Mouse (Mus musculus): ENCODE results near the gene Foxf2. TPM values are rescaled to one million over a fixed set of nuclear protein-coding genes. Genes with fewer than 3 reads are reported as not detected.

Foxf2 gene
- polyA plus RNA-seq, 2 experiments: 5.0 to 12.8 TPM

DNA sequence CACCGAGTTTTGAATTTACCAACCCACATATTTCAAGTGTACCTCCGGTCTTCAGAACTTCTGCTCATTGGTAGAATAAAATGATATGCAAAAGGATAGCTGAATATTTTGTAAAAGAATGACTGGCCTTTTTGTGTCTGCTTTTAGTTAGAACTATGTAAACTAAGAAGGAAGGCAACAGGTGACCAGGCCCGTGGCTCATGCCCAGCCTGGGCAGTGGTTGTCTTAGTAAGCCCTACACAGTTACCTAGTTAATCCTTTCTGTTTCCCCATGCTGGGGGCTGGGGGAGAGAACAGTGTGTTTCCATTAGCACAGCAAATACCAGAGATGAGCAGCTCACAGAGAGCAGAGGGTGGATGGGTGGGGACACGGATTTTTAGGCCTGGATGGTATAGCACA lies 7.6 kb downstream of the Foxf2 start:
- no peak overlapping the region for H3K9ac ChIP-seq (ENCODE audit: low read depth, low read length, severe bottlenecking)
- 68% methylated on average over 4 of the region's 4 CpGs for WGBS
- peaks cover 9% of the 10 kb centered on the region; the same call in 1 of the 2 replicates for H3K4me1 ChIP-seq (ENCODE audit: control insufficient read depth, insufficient read depth, low read length)
- ATAC-seq (ENCODE audit: low FRiP score, low read depth): no peak
- no peak overlapping the region for H3K27ac ChIP-seq (replicated peaks; ENCODE audit: low read depth, low read length)
- no peaks in the 10 kb centered on the region for H3K9me3 ChIP-seq (ENCODE audit: control insufficient read depth, low read length)
- no peak overlapping the region for H3K4me3 ChIP-seq (replicated peaks; ENCODE audit: low read length)
- no peaks in the 10 kb centered on the region for H3K36me3 ChIP-seq (ENCODE audit: control insufficient read depth, insufficient read depth, low read length)
- no peak for TF ChIP-seq POLR2A (IDR thresholded peaks at IDR 0.05; ENCODE audit: borderline replicate concordance, extremely low read depth, insufficient read depth, insufficient read length)
- H3K27me3 ChIP-seq (ENCODE audit: control insufficient read depth, insufficient read depth, low read length): peaks cover 41% of the 10 kb centered on the region
- no peak for DNase-seq (ENCODE audit: low spot score)
- H3K4me2 ChIP-seq (replicated peaks; ENCODE audit: low read depth, low read length, severe bottlenecking): no peak overlapping the region

DNA sequence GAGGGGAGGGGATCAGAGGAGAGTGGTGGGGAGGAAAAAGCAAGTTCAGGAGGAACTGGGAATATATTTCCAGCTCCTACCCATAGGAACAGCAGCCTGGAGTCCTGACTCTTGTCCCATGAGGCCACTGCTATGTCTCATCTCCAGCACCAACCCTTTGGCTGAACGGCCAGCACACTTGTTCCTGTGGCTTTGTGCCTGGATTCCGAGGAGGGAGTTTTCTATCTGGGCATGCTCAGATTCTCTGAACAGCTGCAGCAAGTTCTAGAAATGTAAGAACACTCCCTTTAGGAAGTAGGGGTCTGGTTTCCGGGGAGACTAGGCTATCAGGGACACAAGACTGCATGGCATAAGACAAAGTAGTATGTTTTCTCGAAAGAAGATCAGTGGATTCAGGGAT lies 9.9 kb downstream of the Foxf2 start:
- Histone ChIP-seq H3K36me3 (ENCODE audit: control insufficient read depth, insufficient read depth, low read length) (no peaks in the 10 kb centered on the region), H3K9ac (ENCODE audit: low read depth, low read length, severe bottlenecking) (no peak overlapping the region), H3K4me1 (ENCODE audit: control insufficient read depth, insufficient read depth, low read length) (no peaks in the 10 kb centered on the region), H3K27ac (replicated peaks; ENCODE audit: low read depth, low read length) (no peak overlapping the region), H3K9me3 (ENCODE audit: control insufficient read depth, low read length) (no peaks in the 10 kb centered on the region), H3K4me2 (replicated peaks; ENCODE audit: low read depth, low read length, severe bottlenecking) (no peak overlapping the region), H3K4me3 (replicated peaks; ENCODE audit: low read length) (no peak overlapping the region), H3K27me3 (ENCODE audit: control insufficient read depth, insufficient read depth, low read length) (peaks cover 18% of the 10 kb centered on the region)
- ATAC-seq (ENCODE audit: low FRiP score, low read depth) (no peak), DNase-seq (ENCODE audit: low spot score) (no peak)
- WGBS: 55% methylated on average over 4 of the region's 4 CpGs
- no peak for TF ChIP-seq POLR2A (IDR thresholded peaks at IDR 0.05; ENCODE audit: borderline replicate concordance, extremely low read depth, insufficient read depth, insufficient read length)

- 81% methylated on average over 5 of the region's 5 CpGs for WGBS
- no peaks in the 10 kb centered on the region; the same call in 1 of the 2 replicates for H3K9me3 ChIP-seq (ENCODE audit: control insufficient read depth, low read length)
- H3K9ac ChIP-seq (ENCODE audit: low read depth, low read length, severe bottlenecking): no peak overlapping the region
- H3K27me3 ChIP-seq (ENCODE audit: control insufficient read depth, insufficient read depth, low read length): no peaks in the 10 kb centered on the region
- H3K27ac ChIP-seq (replicated peaks; ENCODE audit: low read depth, low read length): no peak overlapping the region
- H3K4me3 ChIP-seq (replicated peaks; ENCODE audit: low read length): no peak overlapping the region
- ATAC-seq (ENCODE audit: low FRiP score, low read depth) (no peak), DNase-seq (ENCODE audit: low spot score) (no peak)
- H3K4me2 ChIP-seq (replicated peaks; ENCODE audit: low read depth, low read length, severe bottlenecking): no peak overlapping the region
- no peaks in the 10 kb centered on the region for H3K36me3 ChIP-seq (ENCODE audit: control insufficient read depth, insufficient read depth, low read length)
- TF ChIP-seq POLR2A (IDR thresholded peaks at IDR 0.05; ENCODE audit: borderline replicate concordance, extremely low read depth, insufficient read depth, insufficient read length): no peak
- H3K4me1 ChIP-seq (ENCODE audit: control insufficient read depth, insufficient read depth, low read length): no peaks in the 10 kb centered on the region
Measured at GRCm38 (mm10) chr13:31641517-31641916, 15.9 kb downstream of the Foxf2 start.

DNA sequence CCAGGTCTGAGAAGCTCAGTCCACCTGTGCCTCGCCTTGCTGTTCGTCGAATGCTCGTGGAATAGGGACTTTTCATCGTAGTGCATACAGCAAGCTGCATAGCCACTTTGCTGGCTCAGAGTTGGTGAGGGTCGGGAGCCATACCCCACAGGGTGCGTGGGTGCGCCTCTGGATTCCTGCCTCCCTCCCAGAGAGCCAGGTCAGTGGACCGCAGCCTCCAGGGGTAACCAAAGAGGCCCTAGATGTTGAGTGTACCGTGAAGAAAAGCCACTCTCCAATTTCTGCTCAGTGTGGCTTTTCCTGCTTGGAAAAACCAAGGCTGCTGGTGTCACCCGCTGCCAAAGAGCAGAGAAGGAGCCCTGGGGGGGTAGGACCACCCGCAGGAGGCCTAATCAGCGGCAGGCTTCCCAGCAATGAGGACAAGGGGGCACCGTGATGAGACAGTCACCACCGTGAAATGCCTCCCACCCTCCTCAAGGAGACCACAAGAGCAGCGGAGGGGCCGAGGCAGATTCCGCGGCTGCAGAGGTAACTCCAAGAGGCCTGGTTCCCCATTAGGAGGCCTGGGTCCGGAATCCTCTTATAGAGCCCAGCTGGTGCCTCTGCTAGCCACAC lies 26.6 kb downstream of the Foxf2 start:
- no peak for DNase-seq (ENCODE audit: low spot score)
- Histone ChIP-seq H3K9me3 (ENCODE audit: control insufficient read depth, low read length) (no peaks in the 10 kb centered on the region), H3K4me2 (replicated peaks; ENCODE audit: low read depth, low read length, severe bottlenecking) (no peak overlapping the region), H3K36me3 (ENCODE audit: control insufficient read depth, insufficient read depth, low read length) (no peaks in the 10 kb centered on the region), H3K27ac (replicated peaks; ENCODE audit: low read depth, low read length) (no peak overlapping the region), H3K27me3 (ENCODE audit: control insufficient read depth, insufficient read depth, low read length) (no peaks in the 10 kb centered on the region), H3K4me3 (replicated peaks; ENCODE audit: low read length) (no peak overlapping the region), H3K9ac (ENCODE audit: low read depth, low read length, severe bottlenecking) (no peak overlapping the region), H3K4me1 (ENCODE audit: control insufficient read depth, insufficient read depth, low read length) (no peaks in the 10 kb centered on the region)
- no peak for TF ChIP-seq POLR2A (IDR thresholded peaks at IDR 0.05; ENCODE audit: borderline replicate concordance, extremely low read depth, insufficient read depth, insufficient read length)
- 78% methylated on average over 20 of the region's 20 CpGs for WGBS
- no peak for ATAC-seq (ENCODE audit: low FRiP score, low read depth)

- no peak overlapping the region for H3K9ac ChIP-seq (ENCODE audit: low read depth, low read length, severe bottlenecking)
- TF ChIP-seq POLR2A (IDR thresholded peaks at IDR 0.05; ENCODE audit: borderline replicate concordance, extremely low read depth, insufficient read depth, insufficient read length): no peak
- H3K36me3 ChIP-seq (ENCODE audit: control insufficient read depth, insufficient read depth, low read length): no peaks in the 10 kb centered on the region
- DNase-seq (ENCODE audit: low spot score) (no peak), ATAC-seq (ENCODE audit: low FRiP score, low read depth) (no peak)
- 62% methylated on average over 4 of the region's 4 CpGs for WGBS
- H3K4me1 ChIP-seq (ENCODE audit: control insufficient read depth, insufficient read depth, low read length): no peaks in the 10 kb centered on the region
- no peak overlapping the region for H3K4me2 ChIP-seq (replicated peaks; ENCODE audit: low read depth, low read length, severe bottlenecking)
- no peaks in the 10 kb centered on the region for H3K9me3 ChIP-seq (ENCODE audit: control insufficient read depth, low read length)
- no peak overlapping the region for H3K27ac ChIP-seq (replicated peaks; ENCODE audit: low read depth, low read length)
- H3K4me3 ChIP-seq (replicated peaks; ENCODE audit: low read length): no peak overlapping the region
- H3K27me3 ChIP-seq (ENCODE audit: control insufficient read depth, insufficient read depth, low read length): 0 out of 2 replicates have a peak, but pooled peaks cover 5% of the 10 kb centered on the region
Measured at GRCm38 (mm10) chr13:31656249-31656648, 30.6 kb downstream of the Foxf2 start.

Data from limb, embryonic 14.5 days (tissue).